Mouse (Mus musculus): ENCODE results near the gene Gm20388. TPM values are rescaled to one million over a fixed set of nuclear protein-coding genes. Genes with fewer than 3 reads are reported as not detected.

Gm20388 gene
- polyA plus RNA-seq, 1 experiment from 2014 or later: 2.5 TPM

DNA sequence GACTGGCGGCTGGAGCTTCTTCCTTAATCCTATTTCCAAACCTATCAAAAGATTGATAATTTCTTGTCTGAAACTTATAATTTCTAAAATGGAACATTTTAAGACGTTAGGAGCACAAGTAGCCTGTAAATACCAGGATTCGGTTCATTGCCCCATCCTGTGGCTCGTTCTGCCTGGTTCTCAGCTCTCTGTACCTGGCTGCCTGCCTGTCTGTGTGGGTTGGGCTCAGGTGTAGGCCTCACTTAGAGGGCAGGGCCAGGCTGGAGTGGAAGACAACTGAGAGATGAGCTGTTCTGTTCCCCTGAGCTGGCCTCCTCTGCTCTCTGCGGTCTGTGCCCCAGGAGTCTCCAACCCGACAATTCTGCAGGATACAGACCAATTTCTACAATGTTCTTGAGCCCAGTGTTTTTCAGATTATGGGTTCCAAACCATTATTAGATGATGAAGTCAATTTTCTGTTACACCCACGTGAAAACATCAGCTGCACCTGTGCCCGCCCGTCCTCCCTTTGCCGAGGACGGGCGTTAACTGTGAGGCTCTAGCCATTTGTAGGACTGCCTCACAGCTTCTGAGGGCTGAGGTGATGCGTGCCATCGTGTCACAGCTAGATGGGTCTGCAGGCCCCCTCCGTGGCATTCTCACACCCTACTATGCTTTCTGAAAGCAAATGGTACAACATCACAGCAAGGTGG lies 4392.7 kb downstream of the Gm20388 start:
- peaks cover 40% of the 10 kb centered on the region for H3K36me3 ChIP-seq
- no peak for DNase-seq (ENCODE audit: low spot score)
- no peak overlapping the region for H3K27ac ChIP-seq
- H3K4me1 ChIP-seq: 0 out of 2 replicates have a peak, but pooled peaks cover 6% of the 10 kb centered on the region
- no peaks in the 10 kb centered on the region for H3K27me3 ChIP-seq (ENCODE audit: low read depth, poor library complexity, severe bottlenecking)
- WGBS: 80% methylated on average over 15 of the region's 15 CpGs
- H3K9me3 ChIP-seq (replicated peaks): no peaks in the 10 kb centered on the region
- H3K4me3 ChIP-seq: no peak overlapping the region

DNA sequence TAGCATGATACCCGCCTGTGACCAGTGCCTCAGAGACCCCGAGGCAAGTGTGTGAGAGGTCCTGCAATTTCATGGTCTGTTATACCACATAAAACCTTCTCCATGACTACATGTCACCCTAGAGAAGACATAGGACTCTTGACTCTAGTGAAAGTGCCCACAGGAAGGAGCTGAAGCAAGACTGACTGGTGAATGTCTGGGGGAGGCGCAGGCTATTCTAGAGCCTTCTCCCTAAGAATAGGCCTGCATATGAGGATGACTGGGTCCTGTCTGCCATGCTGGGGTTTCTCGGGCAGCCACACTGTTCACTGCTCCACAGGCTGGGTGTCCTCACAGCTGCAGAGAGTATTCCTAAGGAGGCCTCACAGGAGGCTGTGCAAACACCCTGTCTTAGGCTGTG lies 4393.5 kb downstream of the Gm20388 start:
- Histone ChIP-seq H3K27ac (no peak overlapping the region), H3K9me3 (replicated peaks) (no peaks in the 10 kb centered on the region), H3K4me3 (no peak overlapping the region), H3K36me3 (peaks cover 44% of the 10 kb centered on the region), H3K4me1 (0 out of 2 replicates have a peak, but pooled peaks cover 6% of the 10 kb centered on the region), H3K27me3 (ENCODE audit: low read depth, poor library complexity, severe bottlenecking) (no peaks in the 10 kb centered on the region)
- no peak for DNase-seq (ENCODE audit: low spot score)
- WGBS: 85% methylated on average over 4 of the region's 4 CpGs

DNA sequence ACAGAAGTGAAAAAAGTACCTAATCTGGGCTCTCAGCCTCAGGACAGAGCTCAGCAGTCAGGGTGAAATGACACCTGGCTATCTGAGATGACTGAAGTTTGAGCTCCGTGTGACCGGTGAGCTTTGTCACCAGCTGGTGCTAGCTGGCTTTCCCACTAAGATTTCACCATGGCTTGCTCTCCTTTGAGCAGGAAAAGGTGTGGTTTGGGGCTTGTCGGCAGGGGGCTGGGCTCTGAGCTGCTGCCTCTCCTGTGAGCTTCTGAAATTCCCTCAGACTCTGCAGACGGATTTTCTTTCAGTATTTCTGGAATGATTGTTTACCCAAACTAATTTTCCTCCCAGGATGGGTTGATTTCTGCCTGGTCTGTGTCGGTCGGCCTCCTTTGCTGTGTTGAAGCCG lies 4395.9 kb downstream of the Gm20388 start:
- no peaks in the 10 kb centered on the region for H3K9me3 ChIP-seq (replicated peaks)
- H3K36me3 ChIP-seq: peaks cover 59% of the 10 kb centered on the region
- 0 out of 2 replicates have a peak, but pooled peaks cover 6% of the 10 kb centered on the region for H3K4me1 ChIP-seq
- WGBS: 71% methylated on average over 7 of the region's 7 CpGs
- no peak overlapping the region for H3K4me3 ChIP-seq
- H3K27me3 ChIP-seq (ENCODE audit: low read depth, poor library complexity, severe bottlenecking): no peaks in the 10 kb centered on the region
- no peak overlapping the region for H3K27ac ChIP-seq
- no peak for DNase-seq (ENCODE audit: low spot score)

DNA sequence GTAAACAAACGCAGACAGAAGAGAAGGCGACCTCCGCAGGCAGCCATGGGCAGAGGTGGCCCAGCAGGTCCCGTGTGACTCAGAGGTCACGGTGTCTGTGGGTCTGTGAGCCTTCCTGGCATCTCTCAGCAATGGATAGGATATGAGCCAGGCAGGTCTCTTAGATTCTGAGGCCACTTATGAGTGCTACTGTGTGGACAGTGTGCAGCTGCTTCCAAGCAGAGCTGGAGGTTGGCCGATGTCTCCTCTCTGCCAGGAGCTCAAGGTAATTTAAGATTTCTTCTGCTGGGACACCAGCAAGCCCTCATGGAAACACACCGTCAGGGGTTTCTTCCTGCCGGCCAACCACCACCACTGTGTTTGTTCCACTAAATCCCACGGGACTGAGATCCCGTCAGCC lies 4397.1 kb downstream of the Gm20388 start:
- H3K4me1 ChIP-seq: 0 out of 2 replicates have a peak, but pooled peaks cover 6% of the 10 kb centered on the region
- H3K27ac ChIP-seq: no peak overlapping the region
- WGBS: 94% methylated on average over 10 of the region's 10 CpGs
- H3K27me3 ChIP-seq (ENCODE audit: low read depth, poor library complexity, severe bottlenecking): no peaks in the 10 kb centered on the region
- H3K4me3 ChIP-seq: no peak overlapping the region
- DNase-seq (ENCODE audit: low spot score): no peak
- H3K36me3 ChIP-seq: peaks cover 63% of the 10 kb centered on the region
- no peaks in the 10 kb centered on the region for H3K9me3 ChIP-seq (replicated peaks)

DNA sequence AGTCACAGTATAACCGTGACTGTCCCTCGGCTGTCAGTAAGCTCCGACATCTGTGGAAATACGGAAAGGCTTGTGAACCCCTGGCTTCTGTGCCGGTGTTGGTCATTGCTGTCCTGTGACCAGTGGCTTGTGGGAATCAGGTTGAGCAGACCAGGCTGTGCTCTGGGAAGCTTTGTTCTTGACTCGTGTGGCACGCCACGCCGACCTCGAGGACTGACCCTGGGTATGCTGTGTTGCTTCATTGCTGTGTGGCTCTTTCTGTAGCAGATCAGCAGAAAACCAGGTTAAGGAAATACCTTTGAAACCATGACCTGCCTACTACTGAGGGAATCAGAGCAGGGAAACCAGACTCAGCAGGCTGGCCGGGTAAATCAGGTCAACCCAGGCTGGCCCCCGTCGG lies 4399.9 kb downstream of the Gm20388 start:
- no peak overlapping the region for H3K4me3 ChIP-seq
- H3K27ac ChIP-seq: no peak overlapping the region
- no peaks in the 10 kb centered on the region for H3K27me3 ChIP-seq (ENCODE audit: low read depth, poor library complexity, severe bottlenecking)
- WGBS: 91% methylated on average over 13 of the region's 13 CpGs
- H3K4me1 ChIP-seq: peaks cover 12% of the 10 kb centered on the region; the same call in 1 of the 2 replicates
- no peak for DNase-seq (ENCODE audit: low spot score)
- no peaks in the 10 kb centered on the region for H3K9me3 ChIP-seq (replicated peaks)
- peaks cover 59% of the 10 kb centered on the region for H3K36me3 ChIP-seq

DNA sequence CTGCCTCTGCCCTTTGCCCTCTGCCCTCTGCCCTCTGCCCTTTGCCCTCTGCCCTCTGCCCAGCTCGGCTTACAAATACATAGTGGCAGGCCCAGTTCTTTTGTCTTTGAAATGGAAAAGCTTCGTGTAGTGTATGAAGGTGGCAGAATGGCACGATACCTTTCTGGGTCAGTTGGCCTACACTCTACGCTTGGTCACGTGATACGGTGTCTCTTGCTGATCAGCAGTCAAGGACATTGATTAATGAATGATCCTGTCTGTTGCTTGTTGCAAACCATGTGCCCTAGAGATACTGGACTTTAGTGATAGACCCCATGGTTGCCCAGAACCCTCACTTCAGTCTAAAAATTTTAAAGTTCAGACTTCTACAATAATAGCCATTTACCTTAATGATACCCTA lies 4400.5 kb downstream of the Gm20388 start:
- Histone ChIP-seq H3K27ac (no peak overlapping the region), H3K9me3 (replicated peaks) (no peaks in the 10 kb centered on the region), H3K27me3 (ENCODE audit: low read depth, poor library complexity, severe bottlenecking) (no peaks in the 10 kb centered on the region), H3K4me1 (peaks cover 8% of the 10 kb centered on the region; the same call in 1 of the 2 replicates), H3K36me3 (peaks cover 53% of the 10 kb centered on the region), H3K4me3 (no peak overlapping the region)
- 93% methylated on average over 6 of the region's 6 CpGs for WGBS
- no peak for DNase-seq (ENCODE audit: low spot score)

DNA sequence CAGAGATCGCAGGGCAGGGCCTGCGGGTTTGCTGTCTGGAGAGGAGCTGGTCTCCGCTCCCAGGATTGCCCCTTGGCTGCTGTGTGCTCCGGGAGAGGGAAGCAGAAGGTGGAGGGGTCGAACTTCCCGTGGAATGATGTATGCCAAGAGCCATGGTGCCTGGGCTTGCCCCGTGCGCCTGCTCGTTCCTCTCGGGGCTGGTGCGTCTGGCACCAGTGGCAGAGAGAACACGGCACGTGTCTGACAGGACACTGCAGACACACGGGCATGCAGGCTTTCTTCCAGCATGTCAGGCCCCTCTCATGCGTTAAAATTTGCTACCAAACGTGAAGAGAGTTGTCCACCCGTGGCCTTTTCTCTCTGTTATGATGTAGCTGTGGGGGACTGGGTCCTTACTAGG lies 4401.1 kb downstream of the Gm20388 start:
- H3K9me3 ChIP-seq (replicated peaks): no peaks in the 10 kb centered on the region
- no peaks in the 10 kb centered on the region for H3K27me3 ChIP-seq (ENCODE audit: low read depth, poor library complexity, severe bottlenecking)
- WGBS: 93% methylated on average over 17 of the region's 17 CpGs
- H3K4me3 ChIP-seq: no peak overlapping the region
- H3K4me1 ChIP-seq: peaks cover 12% of the 10 kb centered on the region; the same call in 1 of the 2 replicates
- no peak for DNase-seq (ENCODE audit: low spot score)
- no peak overlapping the region for H3K27ac ChIP-seq
- peaks cover 47% of the 10 kb centered on the region for H3K36me3 ChIP-seq

DNA sequence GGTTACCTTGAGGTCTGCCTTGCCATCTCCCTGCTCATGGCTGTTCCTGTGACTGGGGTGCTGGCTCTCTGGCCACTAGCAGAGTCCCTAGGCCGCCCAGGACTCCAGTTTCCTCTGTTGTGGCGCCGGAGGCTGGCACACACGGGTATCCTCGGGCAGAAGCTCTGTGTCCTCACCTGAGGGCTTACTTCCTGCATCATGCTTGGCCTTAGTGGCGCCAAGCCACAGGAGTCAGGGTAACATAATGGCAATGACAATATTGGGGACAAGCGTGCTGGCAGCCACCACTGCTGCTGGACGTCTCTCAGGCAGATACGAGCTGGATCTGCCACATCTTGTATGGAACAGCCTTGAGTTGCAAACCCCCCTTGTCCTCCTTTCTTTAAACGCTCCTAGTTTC lies 4401.6 kb downstream of the Gm20388 start:
- Histone ChIP-seq H3K4me1 (peaks cover 17% of the 10 kb centered on the region; the same call in 1 of the 2 replicates), H3K4me3 (no peak overlapping the region), H3K9me3 (replicated peaks) (no peaks in the 10 kb centered on the region), H3K27ac (no peak overlapping the region), H3K36me3 (peaks cover 43% of the 10 kb centered on the region), H3K27me3 (ENCODE audit: low read depth, poor library complexity, severe bottlenecking) (no peaks in the 10 kb centered on the region)
- WGBS: 94% methylated on average over 10 of the region's 10 CpGs
- DNase-seq (ENCODE audit: low spot score): no peak

DNA sequence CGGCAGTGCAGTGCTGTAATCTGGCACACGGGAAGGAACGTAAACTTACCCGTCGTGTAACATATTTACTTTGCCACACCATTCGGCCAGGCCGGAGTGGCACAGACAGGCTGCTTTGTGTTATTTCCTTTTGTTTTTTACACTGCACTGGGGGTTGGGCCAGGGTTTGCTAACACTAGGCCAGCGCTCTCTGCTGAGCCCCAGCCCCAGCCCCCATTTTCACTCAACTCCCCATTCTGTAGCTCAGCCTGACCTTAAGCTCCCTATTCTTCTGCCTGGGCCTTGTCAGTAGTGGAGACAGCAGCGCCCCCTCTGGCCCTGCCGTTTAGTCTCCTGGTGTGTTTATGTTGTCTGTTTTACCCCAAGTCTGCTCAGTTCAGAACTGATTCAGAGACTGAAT lies 4404.2 kb downstream of the Gm20388 start:
- H3K27ac ChIP-seq: peak overlapping the region; percentile 50
- H3K9me3 ChIP-seq (replicated peaks): no peaks in the 10 kb centered on the region
- peaks cover 17% of the 10 kb centered on the region; the same call in 1 of the 2 replicates for H3K4me1 ChIP-seq
- H3K27me3 ChIP-seq (ENCODE audit: low read depth, poor library complexity, severe bottlenecking): no peaks in the 10 kb centered on the region
- no peak for DNase-seq (ENCODE audit: low spot score)
- WGBS: 68% methylated on average over 10 of the region's 10 CpGs
- H3K4me3 ChIP-seq: no peak overlapping the region
- peaks cover 27% of the 10 kb centered on the region for H3K36me3 ChIP-seq

DNA sequence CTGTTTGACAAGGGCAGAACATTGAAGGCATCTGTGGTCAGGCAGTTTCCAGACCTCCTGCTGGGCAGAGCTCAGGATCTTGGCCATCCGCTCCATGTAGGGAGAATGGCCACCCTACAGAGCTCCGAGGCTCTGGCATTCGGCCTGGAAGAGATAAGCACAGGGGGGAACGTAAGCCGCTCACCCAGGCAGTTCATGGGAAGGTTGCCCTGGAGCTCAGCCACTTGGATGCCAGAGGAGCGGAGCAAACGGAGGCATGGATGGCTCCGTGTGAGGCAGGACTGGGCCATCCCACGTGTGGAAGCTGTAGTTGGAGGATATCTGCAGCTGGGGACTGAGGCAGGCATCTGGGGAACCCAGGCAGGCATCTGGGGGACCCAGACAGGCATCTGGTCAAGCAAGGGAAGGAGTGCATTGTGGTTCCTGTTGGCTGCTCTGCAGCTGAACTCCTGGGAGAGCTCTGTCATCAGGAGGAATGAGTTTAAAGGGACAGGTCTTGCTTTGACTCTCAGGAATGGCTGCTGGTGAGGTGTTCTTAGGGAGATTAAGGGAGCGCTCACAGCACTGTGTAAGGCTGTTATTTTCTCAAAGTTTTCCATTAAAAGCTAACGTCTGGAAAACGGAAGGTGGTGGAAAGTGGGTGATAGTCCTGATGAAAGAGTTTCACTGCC lies 4406.0 kb downstream of the Gm20388 start:
- H3K27ac ChIP-seq: no peak overlapping the region
- peaks cover 20% of the 10 kb centered on the region; the same call in 1 of the 2 replicates for H3K4me1 ChIP-seq
- no peak for DNase-seq (ENCODE audit: low spot score)
- H3K9me3 ChIP-seq (replicated peaks): no peaks in the 10 kb centered on the region
- H3K27me3 ChIP-seq (ENCODE audit: low read depth, poor library complexity, severe bottlenecking): no peaks in the 10 kb centered on the region
- no peak overlapping the region for H3K4me3 ChIP-seq
- H3K36me3 ChIP-seq: peaks cover 12% of the 10 kb centered on the region
- WGBS: 67% methylated on average over 12 of the region's 12 CpGs

DNA sequence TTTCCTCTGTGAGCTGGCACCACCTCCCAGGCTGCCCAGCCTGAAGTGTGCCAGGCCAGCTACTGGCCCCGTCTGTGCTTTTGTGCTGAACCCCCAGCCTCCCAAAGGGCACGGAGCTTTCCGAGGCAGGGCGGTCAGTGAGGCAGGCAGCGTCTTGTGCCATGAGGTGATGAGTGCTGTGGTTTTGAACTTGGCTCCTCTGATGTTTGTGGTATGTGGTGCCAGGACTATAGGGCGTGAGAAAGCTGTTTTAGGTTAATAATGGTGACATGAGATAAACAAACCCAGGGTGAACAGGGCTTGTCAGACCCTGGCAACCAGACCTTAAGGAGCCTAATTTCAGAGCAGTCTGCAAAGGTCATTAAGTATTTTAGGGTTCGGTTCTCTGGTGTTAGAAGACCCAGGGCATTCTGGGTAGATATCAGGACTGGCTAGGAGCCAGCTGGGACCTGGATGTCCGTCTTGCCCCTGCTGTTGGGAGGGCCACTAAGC lies 4406.6 kb downstream of the Gm20388 start:
- DNase-seq (ENCODE audit: low spot score): no peak
- Histone ChIP-seq H3K36me3 (peaks cover 5% of the 10 kb centered on the region; the same call in 1 of the 2 replicates), H3K9me3 (replicated peaks) (no peaks in the 10 kb centered on the region), H3K27me3 (ENCODE audit: low read depth, poor library complexity, severe bottlenecking) (no peaks in the 10 kb centered on the region), H3K4me1 (peaks cover 20% of the 10 kb centered on the region; the same call in 1 of the 2 replicates), H3K27ac (no peak overlapping the region), H3K4me3 (no peak overlapping the region)
- 67% methylated on average over 8 of the region's 8 CpGs for WGBS

DNA sequence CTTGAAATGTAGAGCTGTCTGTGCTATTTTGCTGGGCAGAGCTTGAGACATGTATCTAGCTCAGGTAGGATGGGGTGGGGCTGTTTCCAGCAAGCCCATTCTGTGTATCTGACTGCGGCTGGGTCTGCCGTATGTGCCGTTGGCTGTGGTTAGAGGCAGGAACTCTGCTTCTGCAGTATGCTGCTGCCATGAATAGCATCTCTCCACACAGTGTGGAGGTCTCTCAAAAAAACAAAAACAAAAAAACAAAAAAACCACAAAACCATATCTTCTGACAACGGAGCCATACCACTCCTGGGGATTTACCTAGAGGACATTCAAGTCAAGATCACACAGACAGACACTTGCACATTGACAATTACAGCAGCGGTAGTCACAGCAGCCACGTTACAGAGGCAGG lies 4407.2 kb downstream of the Gm20388 start:
- H3K4me3 ChIP-seq: no peak overlapping the region
- WGBS: 90% methylated on average over 6 of the region's 6 CpGs
- no peaks in the 10 kb centered on the region for H3K9me3 ChIP-seq (replicated peaks)
- peaks cover 20% of the 10 kb centered on the region; the same call in 1 of the 2 replicates for H3K4me1 ChIP-seq
- H3K36me3 ChIP-seq: peaks cover 8% of the 10 kb centered on the region; the same call in 1 of the 2 replicates
- no peak for DNase-seq (ENCODE audit: low spot score)
- no peak overlapping the region for H3K27ac ChIP-seq
- no peaks in the 10 kb centered on the region for H3K27me3 ChIP-seq (ENCODE audit: low read depth, poor library complexity, severe bottlenecking)
